Mouse (Mus musculus) right cerebral cortex, postnatal 14 days (tissue): ENCODE results near the gene Usp2.

ENCODE experiments used
- DNase-seq: peaks from one replicate; pipeline ENCODE4 v3.0.0; 2022

The Usp2 gene

DNA sequence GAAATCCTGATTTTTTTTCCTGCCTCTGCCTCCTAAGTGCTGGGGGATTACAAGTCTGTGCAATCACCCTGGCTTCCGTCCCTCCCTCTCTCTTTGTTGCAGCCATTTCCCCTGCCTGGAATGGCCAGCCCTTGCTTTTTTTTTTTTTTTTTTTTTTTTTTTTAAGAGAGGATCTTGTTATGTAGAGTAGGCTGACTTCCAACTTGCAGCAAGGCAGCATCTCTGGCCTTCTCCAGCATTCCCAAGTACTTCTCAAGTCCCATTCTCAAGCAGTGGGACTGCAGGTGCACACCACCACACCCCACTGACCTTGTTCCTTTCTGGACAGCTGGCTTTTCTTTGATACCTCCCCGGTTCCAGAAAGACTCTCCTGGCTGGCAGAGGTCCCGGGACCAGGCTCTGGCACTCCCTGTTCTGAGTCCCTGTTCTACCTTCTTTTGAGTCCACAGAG, 60.6 kb downstream of the Usp2 start:
- DNase-seq: no peak

DNA sequence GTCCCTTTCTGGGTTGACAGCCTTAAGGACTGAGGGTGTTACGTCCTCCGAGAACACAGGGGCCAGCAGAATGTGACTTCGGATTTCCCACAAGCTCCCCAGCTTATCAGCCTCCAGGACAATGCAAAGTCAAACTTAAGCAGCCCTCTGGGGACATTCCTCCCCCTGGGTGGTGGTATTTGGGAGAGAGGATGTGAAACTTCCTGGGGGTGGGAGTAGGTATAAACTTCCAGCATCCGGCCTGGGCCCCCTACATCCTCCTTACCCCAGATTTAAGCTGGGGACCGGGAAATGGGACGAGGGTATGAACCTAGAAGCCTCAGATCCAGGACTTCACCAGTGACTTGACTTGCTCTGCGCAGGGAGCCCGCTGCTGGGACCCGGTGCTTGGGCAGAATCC, 62.8 kb downstream of the Usp2 start:
- DNase-seq: no peak

DNA sequence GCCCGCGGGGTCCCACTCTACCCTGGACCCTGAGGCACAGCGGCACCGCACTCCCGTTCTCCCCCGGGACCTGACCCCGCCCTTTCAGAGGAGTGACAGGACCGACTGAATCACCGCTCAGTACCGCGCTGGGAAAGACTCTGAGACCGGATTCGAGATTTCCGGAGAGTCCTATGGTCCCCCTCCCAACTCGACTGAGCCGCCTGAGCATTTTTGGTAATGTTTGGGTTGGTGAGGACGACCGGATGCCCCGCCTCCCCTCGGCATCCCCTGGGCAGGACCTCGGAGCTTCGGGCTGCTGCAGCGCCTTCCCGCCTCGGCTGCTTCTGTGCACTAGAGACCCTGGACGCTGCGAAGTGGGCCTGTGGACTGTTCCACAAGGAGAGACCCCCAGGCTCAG, 63.2 kb downstream of the Usp2 start:
- DNase-seq: no peak

DNA sequence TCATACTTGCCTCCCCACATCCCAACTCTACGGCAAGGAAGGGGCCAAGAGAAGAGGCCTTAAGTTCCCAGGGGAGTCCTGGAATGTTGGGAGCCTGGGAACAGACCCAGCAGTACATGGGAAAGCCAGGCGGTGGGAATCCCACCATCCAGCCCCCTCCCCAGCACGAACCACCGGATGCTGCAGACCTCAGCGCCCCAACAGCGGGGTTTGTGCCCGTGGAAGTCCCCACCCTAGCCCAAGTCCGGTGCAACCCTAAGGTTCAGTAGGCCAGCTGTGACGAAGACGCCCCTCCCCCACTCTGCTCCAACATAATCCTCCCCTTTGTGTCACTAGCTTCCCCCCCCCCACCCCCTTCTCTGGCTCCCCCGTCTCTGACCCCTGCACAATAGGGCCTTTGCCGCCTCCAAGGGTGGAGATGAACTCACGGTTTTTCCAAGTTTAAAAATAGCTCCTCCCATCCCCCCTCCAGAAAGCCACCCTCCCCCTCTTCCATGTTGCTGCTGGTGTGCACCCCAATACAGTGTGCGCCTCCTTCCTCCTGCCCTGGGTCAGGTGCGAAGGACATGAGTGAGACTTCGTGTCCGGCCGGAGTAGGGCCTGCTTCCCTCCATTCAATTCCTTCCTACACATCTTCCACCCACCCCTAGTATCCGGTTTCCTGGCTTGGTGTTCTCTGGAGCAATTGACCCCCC, 63.9 kb downstream of the Usp2 start:
- DNase-seq: no peak

DNA sequence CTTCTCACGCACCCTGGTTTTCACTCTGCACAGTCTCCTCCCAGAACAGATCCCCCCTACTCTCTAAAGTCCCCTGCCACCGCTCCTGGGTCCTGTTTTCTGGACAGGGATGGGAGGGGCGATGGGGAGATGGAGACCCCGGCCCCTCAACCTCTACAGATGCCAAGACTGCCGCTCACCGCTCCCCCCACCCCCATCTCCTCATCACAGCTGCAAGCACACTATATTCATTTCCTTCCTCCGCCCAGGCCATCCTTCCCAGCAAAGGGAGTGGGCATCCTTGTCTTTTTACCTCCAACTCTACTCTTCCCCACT, 64.4 kb downstream of the Usp2 start:
- no peak for DNase-seq

DNA sequence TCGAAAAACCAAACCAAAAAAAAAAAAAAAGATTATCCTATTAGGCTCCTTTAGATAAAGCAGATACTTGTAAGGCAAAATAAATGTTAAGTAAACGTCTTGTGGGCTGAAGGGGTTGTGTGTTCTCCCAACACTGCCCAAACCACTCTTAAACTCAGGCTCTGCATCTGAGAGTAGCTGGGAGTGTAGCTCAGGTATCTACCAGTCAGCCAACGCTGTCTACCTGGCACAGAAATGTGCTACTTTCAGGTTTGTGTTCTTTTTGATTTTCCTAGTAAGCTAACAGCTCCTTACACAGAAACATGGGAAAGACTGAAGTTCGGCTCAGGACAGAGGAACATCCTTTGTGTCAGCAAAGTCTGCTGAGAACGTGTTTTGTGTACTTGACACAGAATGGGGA, 65.4 kb downstream of the Usp2 start:
- no peak for DNase-seq

DNA sequence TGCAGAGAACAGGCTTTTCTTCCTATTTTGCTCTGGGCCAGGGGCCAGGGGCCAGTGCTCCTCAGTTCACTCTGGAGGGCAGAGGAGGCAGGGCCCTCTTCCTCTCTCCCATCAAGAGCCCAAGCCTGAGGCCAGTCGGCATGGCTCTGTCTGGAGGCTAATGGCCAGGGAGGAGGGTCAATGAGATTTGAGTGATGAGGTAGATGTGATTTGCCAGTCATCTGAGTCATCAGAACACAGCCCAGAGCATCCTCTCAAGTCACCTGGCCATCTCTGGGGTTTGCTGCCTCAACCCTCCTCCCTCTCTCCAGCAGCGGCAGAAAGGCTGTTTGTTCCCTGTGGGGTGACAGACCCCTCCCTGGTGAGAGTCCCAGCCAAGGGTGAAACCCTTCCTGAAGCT, 66.5 kb downstream of the Usp2 start:
- DNase-seq: no peak

DNA sequence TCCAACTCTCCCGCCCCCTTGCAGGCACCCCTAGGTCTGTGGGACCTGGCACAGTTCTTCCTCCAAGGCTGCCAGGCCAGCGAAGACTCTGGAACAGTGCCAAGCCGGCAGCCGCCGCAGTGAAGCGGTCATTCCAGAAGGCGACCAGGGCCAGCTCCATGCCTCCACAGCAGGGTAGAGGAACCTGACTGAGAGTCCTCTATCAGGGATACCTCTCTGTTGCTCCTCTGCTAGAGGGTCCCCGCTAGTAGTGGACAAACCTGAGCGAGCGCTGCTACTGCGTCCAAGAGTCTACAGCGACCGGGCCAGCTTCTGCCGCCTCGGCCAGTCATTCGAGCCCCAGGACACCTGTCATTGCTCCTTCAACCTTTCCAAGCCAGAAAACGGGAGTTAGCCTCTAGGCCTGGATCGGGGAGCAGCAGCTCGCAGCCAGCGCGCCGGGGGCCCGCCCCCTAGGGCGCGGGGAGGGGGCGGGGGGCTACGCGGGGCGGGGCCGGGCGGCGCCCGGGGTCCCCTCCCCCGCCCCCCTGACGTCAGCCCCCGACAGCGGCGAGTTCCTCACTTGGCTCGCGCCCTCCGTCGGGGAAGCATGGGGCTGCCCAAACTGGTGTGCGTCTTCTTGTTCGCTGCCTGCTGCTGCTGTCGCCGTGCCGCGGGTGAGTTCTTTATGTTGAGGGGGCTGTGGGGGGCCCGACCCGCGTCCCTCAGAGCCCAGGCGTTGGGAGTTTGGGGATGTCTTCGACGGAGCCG, 67.5 kb downstream of the Usp2 start, which contains the start of gene Mcam:
Mcam (plus strand) TSS at position 369 of the 750 bp plus-strand sequence.
- DNase-seq: peak; percentile 63

DNA sequence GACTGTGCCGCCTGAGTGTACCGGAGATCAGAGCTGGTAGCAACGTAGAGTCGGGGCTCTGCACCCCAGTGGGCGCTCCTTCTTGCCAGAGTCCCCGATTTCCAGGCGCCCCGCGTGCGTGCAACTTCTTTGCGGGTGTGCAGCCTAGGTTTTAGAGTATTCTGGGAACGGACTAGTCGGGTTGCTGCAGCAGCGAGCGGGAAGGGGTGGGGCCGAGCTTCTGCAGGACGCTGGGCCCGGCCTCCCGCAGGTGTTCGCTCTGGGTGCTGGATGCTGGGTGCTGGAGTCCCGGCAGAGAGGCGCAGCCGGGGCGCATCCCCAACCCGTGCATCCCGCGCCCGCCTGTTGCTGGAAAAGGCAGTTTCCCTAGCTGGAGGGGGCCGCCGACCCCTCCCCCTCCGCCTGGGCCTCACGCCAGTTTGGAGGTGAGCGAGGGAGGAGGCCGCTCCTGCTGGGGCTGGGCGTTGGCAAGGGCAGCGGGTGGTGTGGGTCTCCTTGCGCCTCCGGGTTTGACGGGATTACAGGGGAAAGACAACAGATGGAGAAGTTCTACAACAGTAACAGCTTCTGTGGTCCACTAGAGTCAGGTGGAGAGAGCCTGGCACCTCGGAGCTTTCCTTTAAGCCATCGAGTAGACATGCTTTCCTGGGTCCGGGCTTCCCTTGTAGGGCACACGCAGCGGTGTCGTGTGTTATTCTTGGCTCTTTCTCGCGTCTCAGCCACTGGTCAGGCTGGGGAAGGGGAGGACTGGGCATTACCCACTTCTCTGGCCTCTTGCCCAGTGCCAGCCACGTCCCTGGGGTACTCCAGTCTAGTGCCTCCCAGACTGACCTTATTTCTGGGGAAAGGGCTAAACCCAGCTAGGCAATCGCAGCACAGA, 68.3 kb downstream of the Usp2 start:
- no peak for DNase-seq

DNA sequence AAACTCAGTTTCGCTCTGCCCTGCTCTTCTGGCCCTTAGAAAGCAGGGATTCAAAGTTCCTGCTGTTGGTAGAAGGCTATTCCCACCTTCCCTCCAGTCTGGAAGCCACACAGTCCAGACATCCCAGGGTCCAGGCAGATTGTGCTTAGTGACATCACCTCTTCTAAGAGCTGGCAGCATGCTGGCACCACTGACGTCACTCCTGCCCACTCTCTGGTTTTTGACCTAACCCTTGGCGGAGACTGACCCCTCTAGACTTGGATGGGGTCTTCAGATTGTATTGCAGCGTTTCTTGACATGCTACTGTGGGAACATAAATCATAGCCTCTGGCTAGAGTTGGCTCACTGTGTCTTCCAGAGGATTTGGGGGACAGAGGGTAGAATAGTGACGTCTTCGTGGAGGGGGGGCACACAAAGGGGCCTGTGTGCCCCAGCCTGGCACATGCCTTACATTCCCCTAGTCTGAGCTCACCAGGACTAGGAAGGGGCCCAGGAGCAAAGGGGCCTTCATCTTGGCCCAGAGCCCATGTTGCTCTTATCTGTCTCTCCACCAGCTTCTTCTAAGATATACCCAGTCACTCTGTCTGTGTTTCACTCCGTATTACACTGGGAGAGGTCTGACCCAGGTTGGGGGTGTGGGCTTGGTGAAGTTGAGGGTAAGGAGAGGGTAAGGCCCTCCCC, 69.0 kb downstream of the Usp2 start:
- no peak for DNase-seq

DNA sequence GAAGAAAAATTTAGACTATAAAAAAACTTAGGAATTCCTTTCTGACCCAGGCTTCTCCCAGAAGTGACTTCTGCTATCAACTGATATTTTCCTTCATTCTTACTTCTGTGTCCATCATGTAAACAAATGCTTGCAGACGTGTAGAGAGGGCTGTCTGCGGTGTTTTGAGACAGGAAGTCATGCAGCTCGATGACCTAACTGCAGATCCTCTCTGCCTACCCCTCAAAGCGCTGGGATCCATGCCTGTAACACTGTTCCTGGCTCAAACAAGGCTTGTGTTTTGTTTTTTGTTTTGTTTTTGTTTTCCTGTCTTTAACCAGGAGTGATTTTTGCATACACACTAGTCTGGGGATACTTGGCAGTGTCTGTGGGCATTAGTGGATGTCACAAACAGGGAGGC, 71.0 kb downstream of the Usp2 start:
- DNase-seq: no peak

DNA sequence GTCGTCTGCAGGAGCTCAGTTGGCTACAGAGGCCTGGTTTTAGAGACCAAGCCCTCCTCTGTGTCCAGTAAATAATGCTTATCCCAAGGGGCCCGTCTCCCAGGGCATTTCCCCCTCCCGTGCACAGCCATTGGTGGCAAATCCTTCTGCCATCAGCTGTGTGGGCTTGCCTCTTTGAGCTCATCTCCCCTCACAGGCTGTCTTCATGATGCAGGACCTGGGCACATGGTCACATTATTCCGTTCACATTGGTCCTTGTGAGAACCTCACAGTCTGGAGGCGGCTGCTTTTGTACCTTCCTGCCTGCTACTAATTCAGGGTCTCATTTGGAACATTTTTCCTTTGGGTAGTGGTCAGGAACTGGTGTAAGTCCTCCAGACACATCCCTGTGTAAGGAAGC, 75.1 kb downstream of the Usp2 start:
- no peak for DNase-seq

DNA sequence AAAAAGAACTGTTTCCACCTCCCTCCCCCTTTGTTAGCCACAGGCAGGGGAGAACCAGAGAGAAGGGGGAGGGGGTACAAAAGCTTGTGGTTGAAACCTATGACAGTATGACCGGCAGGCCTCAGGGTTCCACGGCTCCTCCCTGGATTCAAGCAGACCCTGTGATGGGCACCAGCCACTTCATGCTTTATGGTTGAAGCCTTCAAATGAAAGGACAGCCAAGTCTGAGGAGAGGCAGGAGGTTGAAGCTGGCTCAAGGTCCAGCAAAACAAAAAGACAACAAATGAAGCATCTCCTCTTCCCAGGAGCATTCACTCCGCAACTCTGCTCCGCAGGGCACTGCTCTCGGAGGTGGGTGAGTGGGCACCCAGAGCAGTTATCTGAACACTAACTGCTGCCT, 76.6 kb downstream of the Usp2 start:
- DNase-seq: no peak

DNA sequence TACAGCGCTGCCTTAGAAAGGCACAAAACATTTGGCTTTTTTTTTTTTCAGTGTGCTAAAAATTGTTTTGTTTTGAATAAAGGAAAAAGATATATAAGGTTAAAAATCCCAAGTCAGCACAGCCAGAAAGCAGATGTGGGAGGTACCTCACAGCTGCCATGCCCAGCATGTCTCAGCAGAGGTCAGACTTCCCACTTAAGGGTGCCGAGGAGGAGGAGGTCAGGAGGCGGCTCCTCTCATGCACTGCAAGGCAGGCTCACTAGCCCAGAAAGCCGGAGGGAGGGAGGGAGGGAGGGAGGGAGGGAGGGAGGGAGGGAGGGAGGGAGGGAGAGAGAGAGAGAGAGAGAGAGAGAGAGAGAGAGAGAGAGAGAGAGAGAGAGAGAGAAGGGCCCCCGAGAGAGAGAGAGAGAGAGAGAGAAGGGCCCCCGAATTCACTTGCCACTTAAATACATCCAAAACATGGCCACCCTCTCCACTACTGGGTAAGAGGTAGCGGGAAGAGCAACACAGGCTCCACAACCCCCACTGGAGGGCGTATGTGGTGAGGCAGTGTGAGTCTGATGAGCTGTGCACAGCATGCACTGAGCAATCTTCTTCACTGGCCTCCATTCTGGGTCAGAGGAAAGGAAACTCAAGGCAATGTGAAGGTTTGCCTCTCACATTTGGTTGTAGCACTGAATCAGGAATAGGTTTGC, 77.3 kb downstream of the Usp2 start:
- DNase-seq: no peak

DNA sequence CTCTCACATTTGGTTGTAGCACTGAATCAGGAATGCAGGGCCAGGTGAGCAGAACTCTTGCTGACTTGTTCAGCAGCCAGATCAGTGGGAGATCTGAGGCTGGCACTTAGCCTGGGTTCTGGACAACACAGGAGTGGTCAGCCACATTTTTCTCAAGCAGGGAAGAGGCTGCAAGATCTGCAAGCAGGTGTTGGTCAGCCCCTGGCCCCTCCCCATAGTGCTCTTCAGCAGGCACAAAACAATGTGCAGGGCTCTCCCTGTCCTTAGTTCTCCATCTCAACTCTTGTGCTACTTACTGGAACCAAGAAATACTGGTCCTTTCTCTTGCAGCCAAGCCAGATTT, 77.9 kb downstream of the Usp2 start:
- DNase-seq: no peak
